10 mouse cellular contexts compared by ENCODE assay signal in the genomic region with DNA sequence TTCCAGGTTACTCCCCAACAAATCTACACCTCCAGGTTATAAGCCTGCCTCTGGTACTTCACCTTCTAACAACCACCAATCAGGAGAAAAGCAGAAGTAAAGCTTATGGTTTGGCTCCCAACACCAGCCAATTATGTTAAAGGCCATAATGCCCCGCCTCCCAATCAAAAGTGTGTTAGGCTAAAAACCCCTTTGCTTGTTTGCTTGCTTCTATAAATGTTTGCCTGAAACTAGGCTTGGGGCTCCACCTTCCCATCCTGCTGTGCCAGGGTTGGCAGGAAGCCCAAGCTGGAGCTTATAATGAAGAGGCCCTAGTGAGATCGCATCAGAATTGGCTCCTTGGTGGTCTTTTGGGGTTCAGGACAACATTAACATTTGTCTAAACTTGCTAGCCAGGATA. TPM values are rescaled to one million over a fixed set of nuclear protein-coding genes. Genes with fewer than 3 reads are reported as not detected.
DNase-seq lines count a peak whose midpoint lies in the region; ATAC-seq and TF ChIP-seq lines count a peak whose summit lies in the region.
"Had no signal": no experiment of that assay in that cellular context is flagged by ENCODE, and none has a peak within 500 bp of the region (broad histone marks: within the 10 kb centered on the region; RNA-seq: fewer than 3 reads in every experiment).

No protein-coding gene starts in this region.

- no peaks in the 10 kb centered on the region for H3K27me3 ChIP-seq in kidney, adult 2 months (replicated peaks; ENCODE audit: control insufficient read depth, insufficient read depth, low read length)
- no peaks in the 10 kb centered on the region for H3K27me3 ChIP-seq in kidney, embryonic 16.5 days (ENCODE audit: insufficient read depth, low read length)
- H3K27me3 ChIP-seq in MEL (ENCODE audit: control insufficient read depth in 1 of 2, insufficient read depth in 2 of 2, low read length in 2 of 2): no peaks in the 10 kb centered on the region

- H3K4me2 ChIP-seq in kidney, embryonic 16.5 days (replicated peaks; ENCODE audit: low read depth, low read length): no peak overlapping the region
- H3K4me2 ChIP-seq: hindbrain, embryonic 14.5 days had no signal

- H3K4me1 ChIP-seq in kidney, adult 2 months (ENCODE audit: control insufficient read depth, insufficient read depth, low read length): peaks cover 8% of the 10 kb centered on the region; the same call in 1 of the 2 replicates
- 0 out of 2 replicates have a peak, but pooled peaks cover 7% of the 10 kb centered on the region for H3K4me1 ChIP-seq in kidney, embryonic 16.5 days (ENCODE audit: insufficient read depth, low read length)
- peaks cover 5 to 10% of the 10 kb centered on the region in 2 experiments; a peak in 3 of 4 replicates for H3K4me1 ChIP-seq in MEL (ENCODE audit: control insufficient read depth in 1 of 2, insufficient read depth in 2 of 2, low read length in 2 of 2)

- no peak overlapping the region for H3K4me3 ChIP-seq in kidney, adult 2 months (ENCODE audit: insufficient read depth, low read depth, low read length)
- no peak overlapping the region for H3K4me3 ChIP-seq in kidney, embryonic 16.5 days (ENCODE audit: low read length)
- H3K4me3 ChIP-seq in MEL (ENCODE audit: control insufficient read depth in 1 of 2, insufficient read depth in 1 of 2, low read depth in 2 of 2, low read length in 2 of 2): no peak overlapping the region

- no peak for TF ChIP-seq RAD21 in MEL (IDR thresholded peaks at IDR 0.05; ENCODE audit: low read depth, low read length)

- H3K27ac ChIP-seq in kidney, adult 2 months (ENCODE audit: insufficient read depth, low read depth, low read length): no peak overlapping the region
- H3K27ac ChIP-seq in kidney, embryonic 16.5 days (ENCODE audit: low read length): no peak overlapping the region
- H3K27ac ChIP-seq in MEL (ENCODE audit: control insufficient read depth, low read depth, low read length): no peak overlapping the region
- H3K27ac ChIP-seq: hindbrain, embryonic 14.5 days had no signal

- TF ChIP-seq EP300 in MEL (IDR thresholded peaks at IDR 0.05; ENCODE audit: low read depth in 1 of 2, low read length in 2 of 2): no peak

- H3K79me2 ChIP-seq in MEL (ENCODE audit: control insufficient read depth, insufficient read depth, low read length, poor library complexity): peaks cover 4% of the 10 kb centered on the region

- no peak for TF ChIP-seq CTCF in kidney, adult 2 months (conservative IDR thresholded peaks at IDR 0.05; ENCODE audit: insufficient read depth, insufficient read length, low read depth, low read length)
- no peak for TF ChIP-seq CTCF in MEL (IDR thresholded peaks at IDR 0.05 in 2 of 3, conservative IDR thresholded peaks at IDR 0.05 in 1 of 3; ENCODE audit: control insufficient read depth in 1 of 3, insufficient read depth in 1 of 3, low read depth in 2 of 3, low read length in 3 of 3, poor library complexity in 1 of 3, severe bottlenecking in 1 of 3)

- no peak for ATAC-seq in kidney, embryonic 16.5 days (ENCODE audit: low FRiP score, low TSS enrichment)
- ATAC-seq: forebrain, embryonic 16.5 days had no signal

- peak; percentile 36 for DNase-seq in cerebellum, adult 9-10 months
- DNase-seq in cerebellum, adult 8-10 months: no peak
- peak; percentile 79 for DNase-seq in kidney, adult 2 months
- peak; percentile 54 for DNase-seq in MEL (ENCODE audit: low read depth, low spot score)
- DNase-seq in kidney, postnatal 36 days: peak; percentile 67 to 84
- no peak for DNase-seq in frontal cortex, postnatal 14 days (ENCODE audit: low spot score in 2 of 2)
- DNase-seq in thymus, adult 18-20 months: no peak

- TF ChIP-seq POLR2A in kidney, adult 2 months (IDR thresholded peaks at IDR 0.05; ENCODE audit: low read depth, low read length): no peak
- TF ChIP-seq POLR2A in MEL (IDR thresholded peaks at IDR 0.05; ENCODE audit: control insufficient read depth in 1 of 2, insufficient read depth in 1 of 2, low read depth in 1 of 2, low read length in 2 of 2, poor library complexity in 1 of 2): no peak

- WGBS in kidney, adult 2 months: 62% methylated on average over 2 of the region's 2 CpGs
- 92% methylated on average over 2 of the region's 2 CpGs for WGBS in kidney, embryonic 16.5 days

- no peaks in the 10 kb centered on the region for H3K9me3 ChIP-seq in kidney, embryonic 16.5 days (ENCODE audit: low read length)
- no peaks in the 10 kb centered on the region for H3K9me3 ChIP-seq in MEL (replicated peaks; ENCODE audit: insufficient read depth, low read length)

- no peaks in the 10 kb centered on the region for H3K36me3 ChIP-seq in kidney, adult 2 months (ENCODE audit: control insufficient read depth, insufficient read depth, low read length)
- H3K36me3 ChIP-seq in kidney, embryonic 16.5 days (ENCODE audit: insufficient read depth, low read length): no peaks in the 10 kb centered on the region
- peaks cover 0 to 12% of the 10 kb centered on the region in 2 experiments; a peak in 2 of 4 replicates for H3K36me3 ChIP-seq in MEL (ENCODE audit: control insufficient read depth in 1 of 2, insufficient read depth in 2 of 2, low read length in 2 of 2)

- H3K9ac ChIP-seq in kidney, embryonic 16.5 days (replicated peaks; ENCODE audit: low read length): no peak overlapping the region
- no peak overlapping the region for H3K9ac ChIP-seq in MEL (ENCODE audit: control insufficient read depth, low read depth, low read length, poor library complexity, severe bottlenecking)
- H3K9ac ChIP-seq: hindbrain, embryonic 14.5 days had no signal

TF ChIP-seq in MEL, 35 proteins besides CTCF, POLR2A, EP300 and RAD21:
- TF ChIP-seq ZNF384 (IDR thresholded peaks at IDR 0.05; ENCODE audit: low read depth, low read length) (no peak), KAT2A (conservative IDR thresholded peaks at IDR 0.05; ENCODE audit: low read depth, low read length) (no peak), GATA1 (IDR thresholded peaks at IDR 0.05; ENCODE audit: low read depth, low read length) (no peak), NRF1 (IDR thresholded peaks at IDR 0.05; ENCODE audit: insufficient read depth, low read depth, low read length, poor library complexity, severe bottlenecking) (no peak), JUND (IDR thresholded peaks at IDR 0.05; ENCODE audit: low read depth, low read length) (no peak), MAZ (IDR thresholded peaks at IDR 0.05; ENCODE audit: low read depth, low read length) (no peak), HCFC1 (IDR thresholded peaks at IDR 0.05; ENCODE audit: low read depth, low read length) (no peak), ELF1 (IDR thresholded peaks at IDR 0.05; ENCODE audit: low read depth, low read length) (no peak), UBTF (IDR thresholded peaks at IDR 0.05; ENCODE audit: borderline replicate concordance, insufficient read depth, low read depth, low read length) (no peak), MAFK (IDR thresholded peaks at IDR 0.05; ENCODE audit: borderline replicate concordance, low read depth, low read length) (no peak), TBP (IDR thresholded peaks at IDR 0.05; ENCODE audit: low read depth, low read length) (no peak), ETS1 (IDR thresholded peaks at IDR 0.05; ENCODE audit: low read depth, low read length) (no peak)

RNA-seq across cellular contexts. Expression of a gene that starts 31.8 kb away (rescaled TPM):
- 0.41 and 0.52 TPM in 2 replicates for polyA plus RNA-seq in kidney, adult 2 months (2012; rRNA removed)
- 2.0 and 2.3 TPM in 2 replicates for polyA plus RNA-seq in kidney, embryonic 16.5 days (2015; fragmentation: Nextera tagmentation; extraction: Ambion mirVana)
- total RNA-seq in MEL (2012; rRNA removed): 0.62 and 0.75 TPM in 2 replicates
- 1 to 10 TPM in 1 of 2 experiments, not detected in 1; 1.3 TPM for polyA plus RNA-seq in MEL (2012; ENCODE audit: insufficient read depth in 1 of 2, insufficient read length in 2 of 2, low read depth in 1 of 2, low replicate concordance in 2 of 2, missing spikeins in 1 of 2)

Comparison
In these comparisons a context has a peak if more than half of its experiments do, and no peak if none do; other contexts are left out.
1. DNase-seq: peak in cerebellum, adult 9-10 months (single experiment), kidney, adult 2 months (single experiment), MEL (single experiment) and kidney, postnatal 36 days (2 of 2); none in cerebellum, adult 8-10 months (single experiment), frontal cortex, postnatal 14 days (0 of 2) and thymus, adult 18-20 months (0 of 2).